Mouse (Mus musculus): Measurements from ENCODE around the gene Pcolce2.

- TF ChIP-seq CTCF (IDR thresholded peaks at IDR 0.05; ENCODE audit: borderline replicate concordance, control insufficient read depth, extremely low read depth, insufficient read depth, low read length, poor library complexity): no peak
- no peak for TF ChIP-seq POLR2A (IDR thresholded peaks at IDR 0.05; ENCODE audit: control insufficient read depth, extremely low read depth, insufficient read depth, low read length, poor library complexity)
Observed at GRCm38 (mm10) chr9:95697808-95698207, 60.4 kb downstream of the Pcolce2 start.

Measured in thymus, adult 2 months (tissue).